Mouse (Mus musculus) ES-E14 (cell line): ENCODE measurements around the gene Ccl3.

Experiments
- HCFC1 ChIP-seq: IDR thresholded peaks from 2 replicates; pipeline ENCODE4 v1.6.1; 2012; ENCODE audit warnings: low read length, inconsistent platforms, borderline replicate concordance; ENCODE audit not compliant: insufficient read depth
- MAFK ChIP-seq: IDR thresholded peaks from 2 replicates; pipeline ENCODE4 v1.6.1; 2014; ENCODE audit warnings: mild to moderate bottlenecking, low read depth, low read length, inconsistent platforms; ENCODE audit not compliant: insufficient read depth

GRCm38 (mm10) chr11:83671743-83672142, 22.6 kb upstream of the Ccl3 start:
- TF ChIP-seq HCFC1 (no peak), MAFK (no peak)
